Mouse (Mus musculus) G1E (cell line): ENCODE data around the gene Capzb. TPM values are rescaled to one million over a fixed set of nuclear protein-coding genes. Genes with fewer than 3 reads are reported as not detected.

Source experiments
- ATAC-seq: 2 replicates; pipeline ENCODE4 v1.8.0; 2016; ENCODE audit warnings: mild to moderate bottlenecking; ENCODE audit not compliant: insufficient number of reproducible peaks, poor library complexity, low FRiP score, severe bottlenecking; ENCODE audit errors: extremely low read depth
- DNase-seq: peaks from one replicate; pipeline ENCODE4 v3.0.0; 2012; ENCODE audit warnings: low spot score
- H3K27me3 ChIP-seq: 2 replicates; pipeline ENCODE4 v1.6.1; 2012; ENCODE audit warnings: mild to moderate bottlenecking, low read length, inconsistent platforms; ENCODE audit not compliant: insufficient read depth
- H3K36me3 ChIP-seq: replicated peaks from 2 replicates; pipeline ENCODE3; 2012; ENCODE audit warnings: mild to moderate bottlenecking, inconsistent platforms
- H3K4me1 ChIP-seq: 2 replicates; pipeline ENCODE4 v1.6.1; 2012; ENCODE audit warnings: low read depth, low read length, inconsistent platforms, mixed read lengths; ENCODE audit not compliant: insufficient read depth
- H3K4me3 ChIP-seq: 2 replicates; pipeline ENCODE4 v1.5.1; 2012; ENCODE audit warnings: low read depth, mild to moderate bottlenecking, inconsistent platforms, low read length, moderate library complexity, mixed read lengths
- H3K9me3 ChIP-seq: replicated peaks from 2 replicates; pipeline ENCODE4 v1.6.1; 2012; ENCODE audit warnings: inconsistent platforms
- CTCF ChIP-seq: IDR thresholded peaks from 2 replicates; pipeline ENCODE4 v1.5.1; 2012; ENCODE audit warnings: low read depth, low read length, inconsistent platforms, mixed read lengths
- GATA1 ChIP-seq: IDR thresholded peaks from 2 replicates; pipeline ENCODE4 v1.6.1; 2012; ENCODE audit warnings: borderline replicate concordance, low read length, inconsistent platforms, mixed read lengths
- GATA2 ChIP-seq: IDR thresholded peaks from 2 replicates; pipeline ENCODE4 v1.6.1; 2012; ENCODE audit warnings: low read depth, low read length, inconsistent platforms, borderline replicate concordance
- POLR2AphosphoS5 ChIP-seq: IDR thresholded peaks from 2 replicates; pipeline ENCODE4 v1.6.1; 2012; ENCODE audit warnings: low read depth, low read length, inconsistent platforms; ENCODE audit not compliant: insufficient replicate concordance
- TAL1 ChIP-seq: conservative IDR thresholded peaks from 2 replicates; pipeline ENCODE4 v1.6.1; 2012; ENCODE audit warnings: low read depth, low read length, inconsistent platforms, mixed read lengths
- polyA plus RNA-seq: library from polyadenylated mRNA; stranded (reverse); fragments of >175 nt; gene quantifications from 2 replicates; pipeline ENCODE4 v1.2.3, GENCODE M21; 2012
- total RNA-seq, 2 experiments: library from RNA; stranded (forward) in 1 of 2; stranded (reverse) in 1 of 2; fragments of 200-1000 nt in 1 of 2; fragments of >200 nt in 1 of 2; fragmentation: Nextera tagmentation in 1 of 2; gene quantifications; 2 replicates each; pipeline ENCODE4 v1.2.3; 2014 to 2017

The Capzb gene
- total and polyA plus RNA-seq, 3 experiments = 91.8 to 310 (median 110) TPM

- ATAC-seq = no peak
- Histone ChIP-seq H3K4me3 (no peak overlapping the region), H3K9me3 (no peaks in the 10 kb centered on the region)
Observed at GRCm38 (mm10) chr4:139272951-139273680, 80.4 kb downstream of the Capzb start.

GRCm38 (mm10) chr4:139274573-139274972 lies 81.9 kb downstream of the Capzb start:
- H3K36me3 ChIP-seq = peaks cover 97% of the 10 kb centered on the region
- H3K4me3 ChIP-seq = no peak overlapping the region
- H3K9me3 ChIP-seq = no peaks in the 10 kb centered on the region
- H3K4me1 ChIP-seq = no peaks in the 10 kb centered on the region
- TF ChIP-seq GATA2 (no peak), POLR2AphosphoS5 (no peak), CTCF (no peak), GATA1 (no peak), TAL1 (no peak)
- no peak for DNase-seq
- H3K27me3 ChIP-seq = no peaks in the 10 kb centered on the region
- ATAC-seq = no peak

More at GRCm38 (mm10) chr4:139272951-139273680, 80.4 kb downstream of the Capzb start:
- no peaks in the 10 kb centered on the region for H3K4me1 ChIP-seq
- no peak for DNase-seq
- TF ChIP-seq CTCF (no peak), GATA1 (no peak), GATA2 (no peak)
- H3K27me3 ChIP-seq = no peaks in the 10 kb centered on the region
- peaks cover 99% of the 10 kb centered on the region for H3K36me3 ChIP-seq

- DNase-seq (no peak), ATAC-seq (no peak)
- Histone ChIP-seq H3K36me3 (peaks cover 98% of the 10 kb centered on the region), H3K4me3 (no peak overlapping the region), H3K27me3 (no peaks in the 10 kb centered on the region), H3K4me1 (no peaks in the 10 kb centered on the region), H3K9me3 (no peaks in the 10 kb centered on the region)
- no peak for TF ChIP-seq POLR2AphosphoS5
Observed at GRCm38 (mm10) chr4:139276411-139276810, 83.7 kb downstream of the Capzb start.

GRCm38 (mm10) chr4:139280530-139280929 lies 87.8 kb downstream of the Capzb start:
- Histone ChIP-seq H3K4me1 (0 out of 2 replicates have a peak, but pooled peaks cover 3% of the 10 kb centered on the region), H3K36me3 (peaks cover 97% of the 10 kb centered on the region), H3K27me3 (no peaks in the 10 kb centered on the region), H3K4me3 (no peak overlapping the region), H3K9me3 (no peaks in the 10 kb centered on the region)
- DNase-seq (no peak), ATAC-seq (no peak)
- TF ChIP-seq GATA2 = no peak
- no peak for TF ChIP-seq POLR2AphosphoS5
- no peak for TF ChIP-seq GATA1
- no peak for TF ChIP-seq TAL1
- TF ChIP-seq CTCF = no peak

GRCm38 (mm10) chr4:139281791-139282345 lies 89.2 kb downstream of the Capzb start:
- Histone ChIP-seq H3K4me1 (peaks cover 7% of the 10 kb centered on the region; the same call in 1 of the 2 replicates), H3K36me3 (peaks cover 97% of the 10 kb centered on the region), H3K27me3 (no peaks in the 10 kb centered on the region), H3K4me3 (no peak overlapping the region), H3K9me3 (no peaks in the 10 kb centered on the region)
- DNase-seq = no peak
- TF ChIP-seq TAL1 (no peak), POLR2AphosphoS5 (no peak), CTCF (no peak), GATA1 (no peak), GATA2 (no peak)
- ATAC-seq = no peak

GRCm38 (mm10) chr4:139282955-139283417 lies 90.3 kb downstream of the Capzb start:
- Histone ChIP-seq H3K4me1 (peaks cover 7% of the 10 kb centered on the region; the same call in 1 of the 2 replicates), H3K4me3 (no peak overlapping the region), H3K9me3 (no peaks in the 10 kb centered on the region), H3K36me3 (peaks cover 97% of the 10 kb centered on the region), H3K27me3 (no peaks in the 10 kb centered on the region)
- DNase-seq = no peak
- no peak for TF ChIP-seq TAL1
- no peak for TF ChIP-seq CTCF
- TF ChIP-seq GATA1 = no peak
- TF ChIP-seq POLR2AphosphoS5 = no peak
- TF ChIP-seq GATA2 = no peak
- no peak for ATAC-seq
